In genomic region chr2:39129526-39130326, GRCm38 (mm10) we compare ENCODE assay signal across 16 mouse cellular contexts.
DNase-seq lines count a peak whose midpoint lies in the region; ATAC-seq lines count a peak whose summit lies in the region.
"Had no signal": no experiment of that assay in that cellular context is flagged by ENCODE, and none has a peak within 500 bp of the region (broad histone marks: within the 10 kb centered on the region; RNA-seq: fewer than 3 reads in every experiment).

No protein-coding gene starts in this region.

- DNase-seq in embryonic facial prominence, embryonic 11.5 days (ENCODE audit: low spot score), result peak; percentile 12
- DNase-seq in embryonic facial prominence, embryonic 10.5 days (ENCODE audit: low spot score), result no peak
- peak; percentile 21 for DNase-seq in layer of hippocampus, adult 9-11 months
- peak; percentile 79 to 80 for DNase-seq in right cerebral cortex, postnatal 10 days (ENCODE audit: low spot score in 2 of 2)
- DNase-seq in heart, postnatal 10 days, result no peak
- no peak for DNase-seq in limb, embryonic 10.5 days (ENCODE audit: low spot score)
- DNase-seq: adrenal gland, adult 2 months; cerebellum, adult 2 months; gastrocnemius, postnatal 25 days; heart, postnatal 36 days; kidney, postnatal 14 days had no signal

- H3K4me3 ChIP-seq in embryonic facial prominence, embryonic 11.5 days (ENCODE audit: low read depth, low read length), result no peak overlapping the region
- H3K4me3 ChIP-seq in embryonic facial prominence, embryonic 10.5 days, result no peak overlapping the region
- no peak overlapping the region for H3K4me3 ChIP-seq in midbrain, embryonic 15.5 days
- H3K4me3 ChIP-seq in midbrain, embryonic 13.5 days (replicated peaks), result no peak overlapping the region
- no peak overlapping the region for H3K4me3 ChIP-seq in limb, embryonic 10.5 days
- H3K4me3 ChIP-seq: embryonic facial prominence, embryonic 15.5 days; limb, embryonic 12.5 days; megakaryocyte, embryonic 14.5 days had no signal

- H3K9ac ChIP-seq in embryonic facial prominence, embryonic 11.5 days (replicated peaks; ENCODE audit: low read length), result no peak overlapping the region
- no peak overlapping the region for H3K9ac ChIP-seq in midbrain, embryonic 15.5 days
- H3K9ac ChIP-seq in midbrain, embryonic 13.5 days (replicated peaks), result no peak overlapping the region
- H3K9ac ChIP-seq: embryonic facial prominence, embryonic 15.5 days; limb, embryonic 12.5 days had no signal

- intact Hi-C loops in heart, postnatal 10 days (cut with DNase I), result no loop called here

- 90% methylated on average over 3 of the region's 3 CpGs for WGBS in embryonic facial prominence, embryonic 11.5 days
- WGBS in embryonic facial prominence, embryonic 10.5 days, result 88% methylated on average over 3 of the region's 3 CpGs
- 53% methylated on average over 3 of the region's 3 CpGs for WGBS in midbrain, embryonic 15.5 days
- 60% methylated on average over 3 of the region's 3 CpGs for WGBS in midbrain, embryonic 13.5 days
- WGBS in limb, embryonic 10.5 days, result 93% methylated on average over 3 of the region's 3 CpGs

- no peak overlapping the region for H3K27ac ChIP-seq in embryonic facial prominence, embryonic 11.5 days (replicated peaks; ENCODE audit: low read depth, low read length)
- no peak overlapping the region for H3K27ac ChIP-seq in embryonic facial prominence, embryonic 10.5 days (replicated peaks)
- no peak overlapping the region for H3K27ac ChIP-seq in midbrain, embryonic 15.5 days
- H3K27ac ChIP-seq in midbrain, embryonic 13.5 days, result no peak overlapping the region
- no peak overlapping the region for H3K27ac ChIP-seq in limb, embryonic 10.5 days
- H3K27ac ChIP-seq: embryonic facial prominence, embryonic 15.5 days; limb, embryonic 12.5 days had no signal

- no peaks in the 10 kb centered on the region for H3K36me3 ChIP-seq in embryonic facial prominence, embryonic 11.5 days (replicated peaks; ENCODE audit: control insufficient read depth, insufficient read depth, low read depth, low read length)
- H3K36me3 ChIP-seq in embryonic facial prominence, embryonic 10.5 days (replicated peaks), result peaks cover 15% of the 10 kb centered on the region
- H3K36me3 ChIP-seq in midbrain, embryonic 15.5 days (replicated peaks), result no peaks in the 10 kb centered on the region
- H3K36me3 ChIP-seq in midbrain, embryonic 13.5 days, result peaks cover 16% of the 10 kb centered on the region
- H3K36me3 ChIP-seq in limb, embryonic 10.5 days, result peaks cover 26% of the 10 kb centered on the region

- H3K4me1 ChIP-seq in embryonic facial prominence, embryonic 11.5 days (ENCODE audit: control insufficient read depth, insufficient read depth, low read length), result no peaks in the 10 kb centered on the region
- no peaks in the 10 kb centered on the region for H3K4me1 ChIP-seq in embryonic facial prominence, embryonic 10.5 days
- H3K4me1 ChIP-seq in midbrain, embryonic 15.5 days, result peaks cover 3% of the 10 kb centered on the region; the same call in 1 of the 2 replicates
- 0 out of 2 replicates have a peak, but pooled peaks cover 3% of the 10 kb centered on the region for H3K4me1 ChIP-seq in midbrain, embryonic 13.5 days (replicated peaks)
- no peaks in the 10 kb centered on the region for H3K4me1 ChIP-seq in limb, embryonic 10.5 days
- H3K4me1 ChIP-seq: embryonic facial prominence, embryonic 15.5 days; limb, embryonic 12.5 days had no signal

- ATAC-seq in embryonic facial prominence, embryonic 11.5 days (replicated peaks; ENCODE audit: insufficient number of reproducible peaks, low FRiP score, low TSS enrichment, low read depth), result no peak
- ATAC-seq in midbrain, embryonic 15.5 days (replicated peaks), result peak; percentile 73; the same call in 1 of the 2 replicates
- no peak for ATAC-seq in midbrain, embryonic 13.5 days

- no peak overlapping the region for H3K4me2 ChIP-seq in embryonic facial prominence, embryonic 11.5 days (ENCODE audit: low read depth, low read length)
- no peak overlapping the region for H3K4me2 ChIP-seq in midbrain, embryonic 15.5 days
- H3K4me2 ChIP-seq in midbrain, embryonic 13.5 days (replicated peaks), result no peak overlapping the region
- H3K4me2 ChIP-seq: embryonic facial prominence, embryonic 15.5 days; limb, embryonic 12.5 days had no signal

- H3K9me3 ChIP-seq in embryonic facial prominence, embryonic 11.5 days (replicated peaks; ENCODE audit: control insufficient read depth, low read length), result no peaks in the 10 kb centered on the region
- no peaks in the 10 kb centered on the region for H3K9me3 ChIP-seq in embryonic facial prominence, embryonic 10.5 days
- no peaks in the 10 kb centered on the region for H3K9me3 ChIP-seq in midbrain, embryonic 15.5 days
- no peaks in the 10 kb centered on the region for H3K9me3 ChIP-seq in midbrain, embryonic 13.5 days
- no peaks in the 10 kb centered on the region for H3K9me3 ChIP-seq in limb, embryonic 10.5 days (replicated peaks)
- H3K9me3 ChIP-seq: embryonic facial prominence, embryonic 15.5 days; limb, embryonic 12.5 days; megakaryocyte, embryonic 14.5 days had no signal

- no peaks in the 10 kb centered on the region for H3K27me3 ChIP-seq in embryonic facial prominence, embryonic 11.5 days (ENCODE audit: control insufficient read depth, insufficient read depth, low read length)
- no peaks in the 10 kb centered on the region for H3K27me3 ChIP-seq in embryonic facial prominence, embryonic 10.5 days (replicated peaks; ENCODE audit: low read depth, poor library complexity, severe bottlenecking)
- H3K27me3 ChIP-seq in midbrain, embryonic 15.5 days (replicated peaks), result no peaks in the 10 kb centered on the region
- no peaks in the 10 kb centered on the region for H3K27me3 ChIP-seq in midbrain, embryonic 13.5 days
- no peaks in the 10 kb centered on the region for H3K27me3 ChIP-seq in limb, embryonic 10.5 days (ENCODE audit: low read depth, poor library complexity, severe bottlenecking)
- H3K27me3 ChIP-seq: embryonic facial prominence, embryonic 15.5 days; limb, embryonic 12.5 days; megakaryocyte, embryonic 14.5 days had no signal

Comparison
In these comparisons a context has a peak if more than half of its experiments do, and no peak if none do; other contexts are left out.
1. DNase-seq: peak in embryonic facial prominence, embryonic 11.5 days (single experiment), layer of hippocampus, adult 9-11 months (single experiment) and right cerebral cortex, postnatal 10 days (2 of 2); none in embryonic facial prominence, embryonic 10.5 days (single experiment), heart, postnatal 10 days (0 of 2) and limb, embryonic 10.5 days (single experiment).